Mouse (Mus musculus): Measurements from ENCODE around the gene Gm13420. TPM values are rescaled to one million over a fixed set of nuclear protein-coding genes. Genes with fewer than 3 reads are reported as not detected.

The Gm13420 gene
- total RNA-seq, 1 experiment from 2014 or later: not detected

GRCm38 (mm10) chr2:29707731-29708130, 43.8 kb downstream of the Gm13420 start:
- ATAC-seq (replicated peaks; ENCODE audit: insufficient number of reproducible peaks, low FRiP score, low TSS enrichment, poor library complexity, severe bottlenecking): no peak

DNA sequence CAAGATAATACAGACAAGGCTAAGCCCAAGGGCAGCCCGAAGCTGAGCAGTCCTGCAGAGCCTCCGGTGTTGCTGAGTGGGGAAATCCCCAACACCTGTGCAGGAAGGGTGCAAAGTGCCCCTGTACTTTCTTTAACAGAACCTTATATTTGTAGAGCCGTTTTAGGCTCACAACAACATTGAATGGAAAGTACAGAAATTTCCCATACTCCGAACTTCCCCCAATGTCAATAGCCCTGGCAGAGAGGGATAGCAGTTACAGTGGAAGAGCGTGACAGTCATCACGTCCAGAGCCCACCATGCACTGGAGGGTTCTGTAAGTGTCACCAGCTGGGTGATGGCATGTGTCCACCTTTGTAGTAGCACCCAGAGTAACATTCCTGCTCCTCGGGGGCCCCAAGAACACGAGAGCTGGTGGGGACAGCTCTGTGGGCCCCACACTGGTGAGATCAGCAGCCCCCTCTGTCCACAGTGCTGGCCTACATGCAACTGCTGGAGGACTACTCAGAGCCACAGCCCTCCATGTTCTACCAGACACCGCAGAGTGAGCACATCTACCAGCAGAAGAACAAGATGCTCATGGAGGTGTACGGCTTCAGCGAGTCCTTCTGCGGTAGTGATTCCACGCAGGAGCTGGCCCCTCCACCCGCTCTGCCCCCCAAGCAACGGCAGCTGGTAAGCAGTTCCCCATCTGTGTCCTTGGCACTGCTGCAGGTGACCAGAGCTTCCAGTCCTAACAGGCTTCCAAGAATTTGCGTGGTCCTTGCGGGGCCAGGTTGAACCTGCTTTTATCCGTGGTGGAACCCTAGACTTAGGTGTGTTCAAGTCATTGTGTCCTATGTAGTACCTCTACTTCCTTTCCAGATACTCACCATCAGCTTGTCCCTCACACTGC, 44.5 kb downstream of the Gm13420 start:
- ATAC-seq (replicated peaks; ENCODE audit: insufficient number of reproducible peaks, low FRiP score, low TSS enrichment, poor library complexity, severe bottlenecking): no peak

DNA sequence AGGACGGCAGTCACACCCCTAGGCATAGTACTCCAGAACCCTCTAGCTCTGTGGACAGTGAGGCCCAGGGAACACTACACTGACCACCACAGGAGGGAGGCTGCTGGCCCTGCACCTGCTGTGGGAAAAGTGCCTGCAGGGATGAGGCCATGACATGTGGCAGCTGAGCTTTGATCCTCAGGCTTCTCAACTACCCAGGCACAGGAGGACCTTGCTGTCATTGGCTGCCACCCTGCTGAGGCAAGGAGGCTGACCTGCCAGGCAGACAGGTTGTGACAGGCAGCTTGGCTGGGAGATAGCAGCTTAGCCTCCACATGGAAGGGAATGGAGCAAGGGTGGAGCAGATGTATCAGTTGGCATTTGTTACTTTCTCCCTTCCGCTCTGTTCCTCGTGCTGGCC, 46.0 kb downstream of the Gm13420 start:
- no peak for ATAC-seq (replicated peaks; ENCODE audit: insufficient number of reproducible peaks, low FRiP score, low TSS enrichment, poor library complexity, severe bottlenecking)

DNA sequence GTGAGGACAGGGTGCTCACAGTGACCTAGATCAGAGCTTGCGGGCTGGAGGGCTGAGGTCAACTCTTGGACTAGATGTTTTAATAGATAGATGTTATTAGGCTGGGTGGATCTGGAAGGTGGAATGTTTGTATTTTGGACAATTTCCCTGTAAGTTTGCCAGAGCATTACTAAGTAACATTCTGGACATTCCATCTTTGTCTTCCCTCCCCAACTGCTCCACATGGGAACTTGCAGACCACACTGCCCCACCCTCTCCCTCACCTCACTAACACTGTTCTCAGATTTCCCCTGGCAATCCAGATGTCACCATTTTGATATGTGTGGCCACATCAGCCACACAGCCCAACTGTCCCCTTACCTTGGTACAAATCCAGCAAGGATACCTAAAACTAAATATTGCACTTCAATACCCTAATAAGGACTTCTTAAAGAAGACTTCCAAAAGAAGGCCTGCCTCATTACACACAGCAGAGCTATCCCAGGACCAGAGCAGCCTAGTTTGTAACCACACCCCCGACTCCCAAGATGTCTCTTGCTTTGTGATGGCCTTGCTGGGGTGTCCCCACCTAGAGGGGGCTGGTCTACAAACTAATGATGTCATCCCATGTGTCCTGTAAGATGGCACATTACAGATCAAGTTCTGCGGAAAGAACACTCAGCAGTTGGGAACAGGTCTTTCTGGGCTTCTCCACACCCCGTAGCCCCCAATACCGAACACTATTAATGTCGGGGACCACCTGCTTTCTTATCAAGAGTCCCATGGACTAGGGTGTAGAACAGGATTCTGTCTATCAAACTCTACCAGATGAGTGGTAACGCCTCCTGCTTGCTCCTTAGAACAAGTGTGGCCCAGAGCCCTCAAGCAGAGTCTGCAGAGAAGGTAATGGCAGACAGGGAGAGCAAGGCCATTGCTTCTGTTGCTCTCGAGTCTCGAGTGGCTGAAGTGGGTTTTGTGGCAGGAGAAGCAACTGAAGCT, 48.1 kb downstream of the Gm13420 start:
- no peak for ATAC-seq (replicated peaks; ENCODE audit: insufficient number of reproducible peaks, low FRiP score, low TSS enrichment, poor library complexity, severe bottlenecking)

DNA sequence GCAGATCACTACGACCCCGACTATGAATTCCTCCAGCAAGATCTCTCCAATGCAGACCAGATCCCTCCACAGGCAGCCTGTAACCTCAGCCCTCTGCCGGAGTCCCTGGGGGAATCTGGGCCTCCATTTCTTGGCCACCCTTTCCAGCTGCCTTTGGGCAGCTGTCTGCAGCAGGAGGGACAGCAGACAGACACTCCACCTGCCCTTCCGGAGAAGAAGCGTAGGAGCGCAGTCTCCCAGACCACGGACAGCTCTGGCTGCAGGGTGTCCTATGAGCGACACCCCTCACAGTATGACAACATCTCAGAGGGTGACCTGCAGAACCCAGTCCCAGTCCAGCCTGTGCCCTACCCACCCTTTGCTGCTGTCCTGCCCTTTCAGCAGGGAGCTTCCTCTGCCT, 49.3 kb downstream of the Gm13420 start:
- no peak for ATAC-seq (replicated peaks; ENCODE audit: insufficient number of reproducible peaks, low FRiP score, low TSS enrichment, poor library complexity, severe bottlenecking)

GRCm38 (mm10) chr2:29701393-29701792, 50.1 kb downstream of the Gm13420 start:
- ATAC-seq (replicated peaks; ENCODE audit: insufficient number of reproducible peaks, low FRiP score, low TSS enrichment, poor library complexity, severe bottlenecking): no peak

- ATAC-seq (replicated peaks; ENCODE audit: insufficient number of reproducible peaks, low FRiP score, low TSS enrichment, poor library complexity, severe bottlenecking): no peak
These were observed 50.6 kb downstream of the Gm13420 start for GRCm38 (mm10) chr2:29700898-29701297.

DNA sequence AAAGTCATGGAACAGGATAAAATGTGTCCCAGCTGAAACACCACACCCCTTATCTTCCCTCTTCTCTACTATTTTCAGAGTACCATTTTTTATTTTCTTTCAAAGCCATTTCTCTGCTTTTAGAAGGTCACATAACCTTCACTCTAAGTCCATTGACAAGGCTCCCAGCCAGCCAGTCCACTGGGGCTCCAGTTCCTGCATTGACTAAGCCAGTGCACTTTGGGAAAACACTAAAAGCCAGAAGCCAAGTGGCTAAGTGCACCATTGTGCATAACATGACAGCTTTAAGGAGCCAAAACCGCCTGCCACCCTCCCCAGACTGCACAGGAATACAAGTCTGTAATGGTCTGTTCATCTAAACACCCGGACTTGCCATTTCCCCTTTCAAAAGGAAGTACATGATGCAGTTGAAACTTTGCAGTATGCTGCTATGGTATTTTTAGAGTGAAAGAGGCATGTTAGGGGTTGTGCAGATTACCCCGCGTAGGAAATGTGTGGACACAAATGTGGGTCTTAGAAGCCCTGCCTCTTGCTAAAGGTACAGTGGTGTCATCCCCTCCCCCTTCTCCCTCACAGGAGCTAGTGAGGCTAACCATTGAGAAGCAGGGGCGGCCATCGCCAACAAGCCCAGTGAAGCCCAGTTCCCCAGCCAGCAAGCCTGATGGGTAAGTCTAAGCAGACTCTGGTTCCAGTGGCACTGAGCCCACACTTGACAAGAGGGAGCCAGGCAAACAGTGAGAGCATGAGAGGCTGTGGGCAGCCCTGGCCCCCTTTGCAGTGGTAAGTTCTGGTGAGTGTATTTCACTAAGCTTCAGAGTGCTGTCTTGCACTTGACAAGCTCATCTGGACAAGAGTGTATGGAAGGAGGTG, 52.8 kb downstream of the Gm13420 start:
- no peak for ATAC-seq (replicated peaks; ENCODE audit: insufficient number of reproducible peaks, low FRiP score, low TSS enrichment, poor library complexity, severe bottlenecking)

- no peak for ATAC-seq (replicated peaks; ENCODE audit: insufficient number of reproducible peaks, low FRiP score, low TSS enrichment, poor library complexity, severe bottlenecking)
These were observed 55.2 kb downstream of the Gm13420 start for GRCm38 (mm10) chr2:29696207-29696800.

Other genes starting within 250 kb of the Gm13420 start
- 62.3 to 108 TPM (median 83.0 TPM) in 3 replicates for gene Rapgef1, start 132.0 kb downstream of the Gm13420 start, total RNA-seq (2017)
- 3.0 TPM in 1 of 3 replicates, not detected in the others for gene Gm13547, start 7.6 kb upstream of the Gm13420 start, total RNA-seq (2017)
- 1.8 to 11.1 TPM in 2 of 3 replicates, not detected in the other for gene Coq4, start 35.8 kb upstream of the Gm13420 start, total RNA-seq (2017)
- gene Trub2, start 36.8 kb upstream of the Gm13420 start, total RNA-seq (2017): 17.7 to 41.0 TPM (median 28.7 TPM) in 3 replicates
- 7.7 to 10.9 TPM (median 8.0 TPM) in 3 replicates for gene Slc27a4, start 50.9 kb upstream of the Gm13420 start, total RNA-seq (2017)
- gene Urm1, start 68.4 kb upstream of the Gm13420 start, total RNA-seq (2017): 13.8 to 26.9 TPM (median 23.8 TPM) in 3 replicates
- gene Cercam, start 117.5 kb upstream of the Gm13420 start, total RNA-seq (2017): 1.2 to 9.8 TPM (median 3.1 TPM) in 3 replicates
- gene Odf2, start 137.5 kb upstream of the Gm13420 start, total RNA-seq (2017): 76.9 to 105 TPM (median 89.7 TPM) in 3 replicates
- gene Gle1, start 183.7 kb upstream of the Gm13420 start, total RNA-seq (2017): 62.8 to 92.3 TPM (median 86.3 TPM) in 3 replicates
- gene Sptan1, start 213.9 kb upstream of the Gm13420 start, total RNA-seq (2017): 296 to 354 TPM (median 326 TPM) in 3 replicates